Mouse (Mus musculus): Measurements from ENCODE around the gene Gm38393. TPM values are rescaled to one million over a fixed set of nuclear protein-coding genes. Genes with fewer than 3 reads are reported as not detected.
A peak's percentile ranks its signal among the peaks of the same experiment; 100 is the strongest.

The Gm38393 gene
- 0.55 and 1.4 TPM in 2 replicates for polyA plus RNA-seq (2015; fragmentation: Nextera tagmentation; extraction: Ambion mirVana)

- Histone ChIP-seq H3K9ac (peak within 1 kb of the TSS; percentile 70), H3K27ac (peak within 1 kb of the TSS; percentile 22), H3K4me2 (peak within 1 kb of the TSS; percentile 66), H3K4me3 (peak within 1 kb of the TSS; percentile 53), H3K9me3 (peaks cover 24% of the 10 kb centered on the region), H3K4me1 (0 out of 2 replicates have a peak, but pooled peaks cover 3% of the 10 kb centered on the region), H3K27me3 (no peaks in the 10 kb centered on the region), H3K36me3 (no peaks in the 10 kb centered on the region)
- ATAC-seq (ENCODE audit: insufficient number of reproducible peaks, insufficient read depth, low FRiP score, low TSS enrichment, low read depth) = 0 out of 2 replicates have a peak, but pooled peaks have one; percentile 10
- WGBS = 52% methylated on average over 30 of the region's 30 CpGs
These were observed at the start of gene Gm38393, which contains the start of gene Snurf for GRCm38 (mm10) chr7:60004606-60005330. Gene Gm38393 (minus strand): TSS chr7:60005064. Gene Snurf (minus strand): TSS chr7:60005049.

- Histone ChIP-seq H3K9ac (no peak overlapping the region), H3K4me1 (no peaks in the 10 kb centered on the region), H3K36me3 (no peaks in the 10 kb centered on the region), H3K27me3 (no peaks in the 10 kb centered on the region), H3K9me3 (no peaks in the 10 kb centered on the region), H3K4me3 (no peak overlapping the region), H3K27ac (no peak overlapping the region), H3K4me2 (no peak overlapping the region)
- ATAC-seq (ENCODE audit: insufficient number of reproducible peaks, insufficient read depth, low FRiP score, low TSS enrichment, low read depth) = no peak
- whole genome bisulfite sequencing = 79% methylated on average over 6 of the region's 6 CpGs
These were observed 42.8 kb upstream of the Gm38393 start for GRCm38 (mm10) chr7:60047481-60048201.

GRCm38 (mm10) chr7:60013186-60013585 lies 8.3 kb upstream of the Gm38393 start:
- Histone ChIP-seq H3K4me2 (no peak overlapping the region), H3K27me3 (no peaks in the 10 kb centered on the region), H3K4me1 (no peaks in the 10 kb centered on the region), H3K27ac (no peak overlapping the region), H3K9ac (no peak overlapping the region), H3K4me3 (no peak overlapping the region), H3K9me3 (peaks cover 3% of the 10 kb centered on the region; the same call in 1 of the 2 replicates), H3K36me3 (no peaks in the 10 kb centered on the region)
- WGBS = 77% methylated on average over 3 of the region's 3 CpGs
- no peak for ATAC-seq (ENCODE audit: insufficient number of reproducible peaks, insufficient read depth, low FRiP score, low TSS enrichment, low read depth)

- no peak overlapping the region for H3K4me2 ChIP-seq
These were observed 3.0 kb upstream of the Gm38393 start for GRCm38 (mm10) chr7:60007727-60008360.

GRCm38 (mm10) chr7:60006262-60006661 lies 1.4 kb upstream of the Gm38393 start:
- Histone ChIP-seq H3K27ac (no peak overlapping the region), H3K36me3 (no peaks in the 10 kb centered on the region), H3K4me1 (0 out of 2 replicates have a peak, but pooled peaks cover 3% of the 10 kb centered on the region), H3K27me3 (no peaks in the 10 kb centered on the region), H3K9me3 (peaks cover 24% of the 10 kb centered on the region), H3K4me3 (no peak overlapping the region), H3K4me2 (no peak overlapping the region), H3K9ac (no peak overlapping the region)
- no peak for ATAC-seq (ENCODE audit: insufficient number of reproducible peaks, insufficient read depth, low FRiP score, low TSS enrichment, low read depth)
- WGBS = 42% methylated on average over 2 of the region's 2 CpGs

More at GRCm38 (mm10) chr7:60007727-60008360, 3.0 kb upstream of the Gm38393 start:
- Histone ChIP-seq H3K9me3 (peaks cover 24% of the 10 kb centered on the region), H3K4me1 (0 out of 2 replicates have a peak, but pooled peaks cover 2% of the 10 kb centered on the region), H3K36me3 (no peaks in the 10 kb centered on the region), H3K9ac (no peak overlapping the region), H3K27me3 (no peaks in the 10 kb centered on the region), H3K4me3 (no peak overlapping the region), H3K27ac (no peak overlapping the region)
- WGBS = 48% methylated on average over 3 of the region's 3 CpGs
- no peak for ATAC-seq (ENCODE audit: insufficient number of reproducible peaks, insufficient read depth, low FRiP score, low TSS enrichment, low read depth)

GRCm38 (mm10) chr7:60003921-60004605 lies 801 bp downstream of the Gm38393 start:
- H3K9me3 ChIP-seq = peaks cover 24% of the 10 kb centered on the region
- H3K4me1 ChIP-seq = 0 out of 2 replicates have a peak, but pooled peaks cover 3% of the 10 kb centered on the region
- ATAC-seq (ENCODE audit: insufficient number of reproducible peaks, insufficient read depth, low FRiP score, low TSS enrichment, low read depth) = peak; percentile 74; the same call in 1 of the 2 replicates
- 54% methylated on average over 22 of the region's 22 CpGs for WGBS
- peak overlapping the region; percentile 66 for H3K4me2 ChIP-seq
- no peaks in the 10 kb centered on the region for H3K36me3 ChIP-seq
- peak overlapping the region; percentile 53 for H3K4me3 ChIP-seq
- H3K27ac ChIP-seq = peak overlapping the region; percentile 22
- H3K27me3 ChIP-seq = no peaks in the 10 kb centered on the region
- H3K9ac ChIP-seq = peak overlapping the region; percentile 70

- peak overlapping the region; percentile 53 for H3K4me3 ChIP-seq
- 52% methylated on average over 12 of the region's 12 CpGs for WGBS
- H3K4me1 ChIP-seq = 0 out of 2 replicates have a peak, but pooled peaks cover 3% of the 10 kb centered on the region
- no peak overlapping the region for H3K27ac ChIP-seq
- H3K27me3 ChIP-seq = no peaks in the 10 kb centered on the region
- H3K9me3 ChIP-seq = peaks cover 24% of the 10 kb centered on the region
- H3K9ac ChIP-seq = peak overlapping the region; percentile 70; the same call in 1 of the 2 replicates
- H3K36me3 ChIP-seq = no peaks in the 10 kb centered on the region
- ATAC-seq (ENCODE audit: insufficient number of reproducible peaks, insufficient read depth, low FRiP score, low TSS enrichment, low read depth) = 0 out of 2 replicates have a peak, but pooled peaks have one; percentile 26
- peak overlapping the region; percentile 66 for H3K4me2 ChIP-seq
These were observed 1.6 kb downstream of the Gm38393 start for GRCm38 (mm10) chr7:60003006-60003865.

- H3K4me2 ChIP-seq = no peak overlapping the region
- no peaks in the 10 kb centered on the region for H3K4me1 ChIP-seq
- WGBS = 62% methylated on average over 1 of the region's 1 CpGs
- no peak overlapping the region for H3K4me3 ChIP-seq
- no peak overlapping the region for H3K9ac ChIP-seq
- H3K27me3 ChIP-seq = no peaks in the 10 kb centered on the region
- H3K27ac ChIP-seq = no peak overlapping the region
- H3K36me3 ChIP-seq = no peaks in the 10 kb centered on the region
- no peaks in the 10 kb centered on the region for H3K9me3 ChIP-seq
- ATAC-seq (ENCODE audit: insufficient number of reproducible peaks, insufficient read depth, low FRiP score, low TSS enrichment, low read depth) = no peak
These were observed 26.2 kb downstream of the Gm38393 start for GRCm38 (mm10) chr7:59978646-59979045.

All from embryonic facial prominence, embryonic 13.5 days (tissue).